Mouse (Mus musculus): ENCODE data around the gene Plxna2. TPM values are rescaled to one million over a fixed set of nuclear protein-coding genes. Genes with fewer than 3 reads are reported as not detected.
A peak's percentile ranks its signal among the peaks of the same experiment; 100 is the strongest.

The Plxna2 gene
- polyA plus RNA-seq, 1 experiment from 2014 or later, result 19.3 TPM

GRCm38 (mm10) chr1:194851242-194852064, 233.4 kb downstream of the Plxna2 start:
- H3K4me3 ChIP-seq, result no peak overlapping the region
- no peak overlapping the region for H3K9ac ChIP-seq (replicated peaks)
- no peak overlapping the region for H3K4me2 ChIP-seq (replicated peaks)
- H3K4me1 ChIP-seq, result no peaks in the 10 kb centered on the region; the same call in 1 of the 2 replicates
- peak overlapping the region; percentile 31 for H3K27ac ChIP-seq (replicated peaks)
- H3K9me3 ChIP-seq, result no peaks in the 10 kb centered on the region
- H3K36me3 ChIP-seq, result no peaks in the 10 kb centered on the region
- H3K27me3 ChIP-seq, result no peaks in the 10 kb centered on the region
- ATAC-seq (ENCODE audit: low FRiP score, low read depth), result peak; percentile 47; the same call in 1 of the 2 replicates
- 75% methylated on average over 4 of the region's 4 CpGs for WGBS

- Histone ChIP-seq H3K4me1 (no peaks in the 10 kb centered on the region; the same call in 1 of the 2 replicates), H3K27me3 (no peaks in the 10 kb centered on the region), H3K4me3 (no peak overlapping the region), H3K9ac (replicated peaks) (no peak overlapping the region), H3K36me3 (no peaks in the 10 kb centered on the region), H3K9me3 (no peaks in the 10 kb centered on the region), H3K27ac (replicated peaks) (peak overlapping the region; percentile 31), H3K4me2 (replicated peaks) (no peak overlapping the region)
- 67% methylated on average over 2 of the region's 2 CpGs for WGBS
- peak; percentile 34; the same call in 1 of the 2 replicates for ATAC-seq (ENCODE audit: low FRiP score, low read depth)
Measured at GRCm38 (mm10) chr1:194852065-194852358, 234.0 kb downstream of the Plxna2 start.

Small RNA genes within 50 kb of the gene (microRNA-seq; reads per million reads assigned to microRNA genes)
- gene Mir3962, result not detected
